Mouse (Mus musculus) limb, embryonic 12.5 days (tissue): ENCODE data around the gene Fgfr2. TPM values are rescaled to one million over a fixed set of nuclear protein-coding genes. Genes with fewer than 3 reads are reported as not detected.
"Not testable (repeated sequence)": the region's sequence is repeated elsewhere in the genome, so short reads cannot be mapped to it uniquely, and the experiment has no call there.

ENCODE experiments used
- ATAC-seq: fragments of 200-750 bp; cut with Nextera tagmentation; 2 replicates; pipeline ENCODE4 v1.8.0; 2017; ENCODE audit warnings: low read depth, moderate TSS enrichment; ENCODE audit not compliant: insufficient number of reproducible peaks, insufficient read depth, low FRiP score, low TSS enrichment
- H3K27ac ChIP-seq: fragments of 300-500 bp; sonication (generic); 2 replicates; pipeline ENCODE4 v1.5.1; 2016; ENCODE audit warnings: mild to moderate bottlenecking, moderate library complexity
- H3K27me3 ChIP-seq: fragments of 300-500 bp; sonication (generic); 2 replicates; pipeline ENCODE4 v1.6.1; 2016; ENCODE audit warnings: mild to moderate bottlenecking, moderate library complexity
- H3K36me3 ChIP-seq: fragments of 300-500 bp; sonication (generic); 2 replicates; pipeline ENCODE4 v1.6.1; 2016; ENCODE audit warnings: mild to moderate bottlenecking, moderate library complexity
- H3K4me1 ChIP-seq: fragments of 300-500 bp; sonication (generic); replicated peaks from 2 replicates; pipeline ENCODE4 v1.6.1; 2016
- H3K4me2 ChIP-seq: fragments of 300-500 bp; sonication (generic); 2 replicates; pipeline ENCODE4 v1.6.1; 2016; ENCODE audit warnings: mild to moderate bottlenecking, moderate library complexity
- H3K4me3 ChIP-seq: fragments of 300-500 bp; sonication (generic); replicated peaks from 2 replicates; pipeline ENCODE4 v1.5.1; 2016; ENCODE audit warnings: mild to moderate bottlenecking
- H3K9ac ChIP-seq: fragments of 300-500 bp; sonication (generic); replicated peaks from 2 replicates; pipeline ENCODE4 v1.6.1; 2016; ENCODE audit warnings: mild to moderate bottlenecking, moderate library complexity
- H3K9me3 ChIP-seq: fragments of 300-500 bp; sonication (generic); 2 replicates; pipeline ENCODE4 v1.6.1; 2016; ENCODE audit warnings: mild to moderate bottlenecking, moderate library complexity
- WGBS: fragments of 180-500 bp; shearing (Covaris S2); methylation state at CpG from one replicate; pipeline ENCODE4 v1.1.7; 2016; 5-methylcytosine and 5-hydroxymethylcytosine counted together
- polyA plus RNA-seq: library from polyadenylated mRNA; unstranded; fragments of >200 nt; fragmentation: Nextera tagmentation; extraction: Ambion mirVana; gene quantifications from 2 replicates; pipeline ENCODE4 v1.2.1, GENCODE M21; 2016

The Fgfr2 gene
- polyA plus RNA-seq, 1 experiment from 2014 or later = 112 TPM

DNA sequence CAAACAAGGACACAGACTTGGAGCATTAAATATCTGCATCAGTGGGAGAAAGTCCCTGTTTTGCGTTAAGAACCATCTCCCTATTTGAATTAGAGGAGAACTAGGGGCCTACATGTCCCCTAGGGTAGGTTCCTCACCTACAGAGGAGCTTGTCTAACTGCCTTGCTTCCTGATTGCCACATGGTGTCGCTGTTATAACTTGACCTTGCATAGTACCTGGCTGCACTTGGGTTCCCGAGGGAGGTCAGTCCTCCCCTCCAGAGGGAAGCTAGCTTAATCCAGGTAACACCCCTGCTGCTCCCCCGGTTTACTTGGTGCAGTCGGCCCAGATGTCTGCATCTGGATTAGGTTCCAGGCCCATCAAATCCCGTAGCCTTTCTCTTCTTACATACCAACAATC, 2518.0 kb downstream of the Fgfr2 start:
- no peak overlapping the region for H3K9ac ChIP-seq
- H3K4me3 ChIP-seq = no peak overlapping the region
- no peak for ATAC-seq
- no peak overlapping the region for H3K27ac ChIP-seq
- no peaks in the 10 kb centered on the region for H3K9me3 ChIP-seq
- 20% methylated on average over 6 of the region's 6 CpGs for WGBS
- H3K27me3 ChIP-seq = peaks cover 32% of the 10 kb centered on the region
- H3K4me2 ChIP-seq = no peak overlapping the region
- no peaks in the 10 kb centered on the region for H3K36me3 ChIP-seq
- peaks cover 21% of the 10 kb centered on the region; the same call in 1 of the 2 replicates for H3K4me1 ChIP-seq

DNA sequence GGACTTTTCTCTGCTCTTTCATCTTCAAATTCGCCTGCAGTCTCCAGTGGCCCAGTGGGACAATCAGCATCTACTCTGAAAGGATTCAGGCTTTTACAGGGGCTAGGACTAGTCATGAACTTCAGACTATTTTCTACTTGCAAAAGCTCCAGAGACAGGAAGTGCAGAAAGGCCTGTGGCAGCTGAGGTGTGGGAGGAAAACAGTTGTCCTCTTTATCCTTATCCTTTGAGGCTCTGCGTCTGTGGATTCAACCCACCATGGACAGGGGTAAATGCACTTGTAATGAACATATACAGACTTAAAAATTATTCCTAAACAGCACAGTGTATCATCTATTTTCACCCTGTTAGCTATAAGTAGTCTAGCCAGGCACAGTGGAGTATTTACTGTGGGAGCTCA, 2518.8 kb downstream of the Fgfr2 start:
- Histone ChIP-seq H3K27ac (no peak overlapping the region), H3K4me2 (no peak overlapping the region), H3K27me3 (peaks cover 28% of the 10 kb centered on the region), H3K36me3 (no peaks in the 10 kb centered on the region), H3K4me3 (no peak overlapping the region), H3K9me3 (no peaks in the 10 kb centered on the region), H3K4me1 (peaks cover 21% of the 10 kb centered on the region; the same call in 1 of the 2 replicates), H3K9ac (no peak overlapping the region)
- WGBS = 61% methylated on average over 2 of the region's 2 CpGs
- no peak for ATAC-seq

DNA sequence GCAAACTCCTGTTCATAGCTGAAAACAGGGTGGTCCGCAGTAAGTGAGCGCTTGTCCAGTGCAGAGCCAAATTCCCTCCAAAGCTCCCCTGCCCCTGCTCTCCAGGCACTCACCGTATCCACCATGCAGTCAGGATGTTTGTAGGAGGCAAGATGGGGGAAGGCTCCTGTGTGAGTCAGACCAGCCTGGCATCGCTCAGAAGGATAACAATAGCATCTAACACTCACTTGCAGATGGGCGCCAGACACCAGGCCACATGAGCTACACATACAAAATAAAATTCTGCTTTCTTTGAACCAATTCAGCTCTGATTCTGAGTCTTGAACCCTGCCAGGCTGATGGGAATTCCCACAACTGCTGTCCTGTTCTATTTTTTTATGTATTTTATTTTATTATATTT, 2519.6 kb downstream of the Fgfr2 start:
- Histone ChIP-seq H3K9ac (no peak overlapping the region), H3K9me3 (no peaks in the 10 kb centered on the region), H3K4me1 (peaks cover 21% of the 10 kb centered on the region; the same call in 1 of the 2 replicates), H3K27me3 (peaks cover 26% of the 10 kb centered on the region; the same call in 1 of the 2 replicates), H3K27ac (no peak overlapping the region), H3K4me2 (no peak overlapping the region), H3K4me3 (no peak overlapping the region), H3K36me3 (no peaks in the 10 kb centered on the region)
- WGBS = 90% methylated on average over 5 of the region's 5 CpGs
- no peak for ATAC-seq

DNA sequence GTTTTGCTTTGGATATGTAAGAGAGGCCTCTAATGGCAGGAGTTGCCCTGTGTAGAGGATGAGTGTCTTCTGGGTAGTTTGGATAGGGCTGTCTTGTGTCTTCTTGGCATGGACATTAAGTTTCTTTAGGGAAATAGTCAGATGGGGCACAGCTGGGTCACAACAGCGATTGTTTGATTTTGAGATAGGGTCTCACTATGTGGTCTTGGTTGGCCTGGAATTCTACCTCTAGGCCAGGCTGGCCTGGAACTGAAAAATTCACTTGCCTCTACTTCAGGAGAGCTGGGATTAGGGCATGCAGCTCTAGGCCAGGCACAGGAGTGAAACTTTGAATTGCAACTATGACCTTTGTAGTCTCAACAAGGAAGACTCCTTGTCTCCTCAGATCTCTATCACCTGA, 2520.3 kb downstream of the Fgfr2 start:
- ATAC-seq = no peak
- H3K4me2 ChIP-seq = no peak overlapping the region
- no peaks in the 10 kb centered on the region for H3K36me3 ChIP-seq
- H3K27ac ChIP-seq = no peak overlapping the region
- WGBS = 81% methylated on average over 1 of the region's 1 CpGs
- no peak overlapping the region for H3K9ac ChIP-seq
- peaks cover 26% of the 10 kb centered on the region for H3K27me3 ChIP-seq
- no peak overlapping the region for H3K4me3 ChIP-seq
- peaks cover 20% of the 10 kb centered on the region; the same call in 1 of the 2 replicates for H3K4me1 ChIP-seq
- no peaks in the 10 kb centered on the region for H3K9me3 ChIP-seq

DNA sequence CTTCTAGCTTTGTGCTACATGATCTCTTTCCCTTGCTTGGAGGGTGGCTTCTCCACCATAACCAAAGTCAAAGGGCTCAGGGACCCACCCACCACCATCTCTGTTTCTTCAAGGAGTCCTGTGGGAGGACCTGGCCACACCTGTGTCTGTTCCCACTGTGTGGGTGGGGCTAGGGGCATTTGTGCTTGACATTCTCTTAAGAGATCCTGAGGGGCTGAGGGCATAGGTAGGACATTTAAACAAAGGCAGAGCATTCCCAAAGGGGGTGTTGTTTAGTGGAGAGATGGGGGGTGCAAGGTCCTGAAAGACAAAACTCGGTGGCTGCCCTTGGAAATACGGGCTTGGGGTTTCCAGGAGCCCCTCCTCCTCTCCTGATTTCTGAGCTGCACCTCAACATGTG, 2522.6 kb downstream of the Fgfr2 start:
- WGBS = 75% methylated on average over 2 of the region's 2 CpGs
- 0 out of 2 replicates have a peak, but pooled peaks cover 4% of the 10 kb centered on the region for H3K4me1 ChIP-seq
- no peak overlapping the region for H3K4me3 ChIP-seq
- no peaks in the 10 kb centered on the region for H3K9me3 ChIP-seq
- H3K27ac ChIP-seq = no peak overlapping the region
- H3K27me3 ChIP-seq = peaks cover 29% of the 10 kb centered on the region
- no peak for ATAC-seq
- no peak overlapping the region for H3K9ac ChIP-seq
- H3K36me3 ChIP-seq = no peaks in the 10 kb centered on the region
- no peak overlapping the region for H3K4me2 ChIP-seq

DNA sequence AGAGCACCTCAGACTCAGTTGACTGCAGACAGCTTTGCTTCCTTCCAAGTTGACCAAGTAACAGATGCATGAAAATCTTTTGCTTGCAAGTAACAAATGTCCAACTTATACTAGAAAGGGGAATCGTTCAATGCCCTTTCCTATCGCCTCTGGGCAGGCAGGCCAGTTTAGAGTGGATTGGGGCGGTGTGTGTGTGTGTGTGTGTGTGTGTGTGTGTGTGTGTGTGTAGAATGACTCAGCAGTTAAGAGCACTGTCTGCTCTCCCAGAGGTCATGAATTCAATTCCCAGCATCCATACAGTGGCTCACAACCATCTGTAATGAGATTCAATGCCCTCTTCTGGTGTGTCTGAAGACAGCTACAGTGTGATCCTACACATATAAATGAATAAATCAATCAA, 2523.1 kb downstream of the Fgfr2 start:
- no peak for ATAC-seq
- 0 out of 2 replicates have a peak, but pooled peaks cover 2% of the 10 kb centered on the region for H3K4me1 ChIP-seq
- H3K4me2 ChIP-seq = no peak overlapping the region
- H3K27me3 ChIP-seq = peaks cover 24% of the 10 kb centered on the region
- H3K9me3 ChIP-seq = no peaks in the 10 kb centered on the region
- no peak overlapping the region for H3K4me3 ChIP-seq
- WGBS = 86% methylated on average over 3 of the region's 3 CpGs
- no peak overlapping the region for H3K9ac ChIP-seq
- H3K36me3 ChIP-seq = no peaks in the 10 kb centered on the region
- H3K27ac ChIP-seq = no peak overlapping the region

DNA sequence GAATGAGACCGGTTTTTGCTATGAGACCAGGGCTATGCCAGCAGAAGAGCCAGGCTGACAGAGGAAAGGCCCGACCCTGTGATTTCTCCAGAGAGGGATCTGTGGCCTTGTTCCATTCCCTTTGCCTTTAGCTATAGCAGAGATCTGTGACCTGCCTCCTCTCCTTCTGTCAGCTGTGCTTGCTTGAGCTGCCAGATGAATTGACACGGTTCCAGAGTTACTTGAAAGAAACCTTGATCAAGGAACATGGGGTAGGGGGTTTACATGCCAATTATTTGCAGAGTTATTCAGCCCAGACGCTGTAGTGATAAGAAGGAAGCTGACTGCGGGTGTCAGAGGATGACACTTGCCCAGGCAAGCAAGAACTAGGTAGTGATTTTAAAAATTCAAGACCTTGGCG, 2525.6 kb downstream of the Fgfr2 start:
- 73% methylated on average over 6 of the region's 6 CpGs for WGBS
- H3K9me3 ChIP-seq = no peaks in the 10 kb centered on the region

DNA sequence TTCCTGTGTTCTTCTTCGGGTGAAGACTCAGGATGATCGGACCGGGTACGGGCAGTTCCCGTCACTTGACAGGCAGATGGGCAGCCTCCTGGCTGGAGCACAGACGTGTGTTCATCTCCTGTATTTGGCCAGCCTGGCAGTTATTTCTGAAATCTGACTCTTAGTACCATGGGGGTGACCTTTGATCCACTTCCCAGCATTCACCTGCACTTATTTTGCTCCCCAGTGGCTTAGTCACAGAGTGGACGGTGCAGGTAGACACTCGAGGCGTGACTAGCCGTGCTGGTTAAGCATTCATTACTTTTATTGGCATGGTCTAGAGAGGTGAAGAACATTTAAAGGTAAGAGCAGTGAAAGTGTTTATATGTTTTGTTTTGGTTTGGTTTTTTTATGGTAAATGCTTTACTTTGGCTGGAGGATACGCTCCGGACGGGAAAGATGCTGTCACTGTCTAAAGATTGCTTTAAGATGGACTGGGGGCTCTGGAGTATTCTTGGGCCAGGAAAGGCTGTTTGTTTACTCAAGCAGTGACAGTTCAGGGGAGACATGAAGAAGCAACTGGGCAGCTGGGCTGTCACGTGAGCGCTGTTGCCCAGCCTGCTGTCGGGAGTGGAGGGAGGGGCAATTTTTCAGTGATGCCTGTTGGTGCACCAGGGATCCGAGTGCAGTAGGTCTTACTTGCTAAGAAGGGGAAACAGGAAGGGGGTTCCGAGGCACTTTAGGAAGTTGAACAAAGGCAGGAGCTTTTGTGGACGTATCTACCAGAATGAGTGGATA, 2526.9 kb downstream of the Fgfr2 start:
- not testable (repeated sequence) for H3K4me2 ChIP-seq, H3K4me1 ChIP-seq, H3K36me3 ChIP-seq, H3K27ac ChIP-seq, ATAC-seq, H3K9ac ChIP-seq, H3K4me3 ChIP-seq, H3K9me3 ChIP-seq
- peaks cover 16% of the 10 kb centered on the region for H3K27me3 ChIP-seq
- WGBS = 49% methylated on average over 9 of the region's 19 CpGs

More for the DNA sequence above, 2525.6 kb downstream of the Fgfr2 start:
- Histone ChIP-seq H3K27me3 (peaks cover 16% of the 10 kb centered on the region), H3K4me1 (no peaks in the 10 kb centered on the region), H3K9ac (no peak overlapping the region), H3K36me3 (no peaks in the 10 kb centered on the region), H3K27ac (no peak overlapping the region), H3K4me3 (no peak overlapping the region), H3K4me2 (no peak overlapping the region)
- ATAC-seq = no peak

DNA sequence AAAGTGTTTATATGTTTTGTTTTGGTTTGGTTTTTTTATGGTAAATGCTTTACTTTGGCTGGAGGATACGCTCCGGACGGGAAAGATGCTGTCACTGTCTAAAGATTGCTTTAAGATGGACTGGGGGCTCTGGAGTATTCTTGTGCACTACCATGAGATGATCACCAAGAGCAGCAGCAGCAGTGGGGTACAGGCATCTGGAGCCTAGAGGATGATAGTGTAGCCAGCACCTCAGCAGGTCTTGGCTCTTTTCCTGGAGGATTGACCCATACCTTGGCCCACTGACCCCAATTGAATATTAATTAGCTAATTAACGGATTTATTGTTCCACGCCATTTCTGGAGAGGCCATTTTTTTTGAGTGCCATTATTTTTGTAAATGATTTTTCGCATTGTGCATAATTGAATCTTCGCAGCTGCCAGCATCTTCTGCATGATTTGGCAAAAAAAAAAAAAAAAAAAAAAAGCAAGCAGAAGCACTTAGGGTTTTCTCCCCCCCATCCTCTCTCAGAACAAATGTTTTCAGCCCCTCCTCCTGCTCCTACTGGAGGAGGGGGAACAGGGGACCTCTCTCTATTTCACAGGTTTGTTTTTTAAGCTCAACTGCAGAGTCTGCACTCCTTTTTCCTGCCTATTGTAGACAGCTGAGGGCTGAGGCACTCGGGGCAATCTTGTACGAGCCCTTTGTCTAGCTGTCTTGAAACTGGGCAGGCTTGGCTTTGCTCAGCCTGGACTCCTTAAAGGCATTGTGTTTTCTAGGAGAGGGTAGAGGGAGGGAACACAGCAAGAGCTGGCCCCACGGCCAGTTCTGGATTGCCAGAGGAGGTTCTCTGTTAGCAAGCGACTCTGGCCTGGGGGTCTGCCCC, 2529.5 kb downstream of the Fgfr2 start:
- 63% methylated on average over 8 of the region's 11 CpGs for WGBS
- peaks cover 12% of the 10 kb centered on the region for H3K27me3 ChIP-seq
- H3K36me3 ChIP-seq, H3K4me2 ChIP-seq, H3K9ac ChIP-seq, H3K27ac ChIP-seq, H3K4me1 ChIP-seq, H3K9me3 ChIP-seq, H3K4me3 ChIP-seq: not testable (repeated sequence)
- ATAC-seq = 0 out of 2 replicates have a peak, but pooled peaks have one; percentile 20

DNA sequence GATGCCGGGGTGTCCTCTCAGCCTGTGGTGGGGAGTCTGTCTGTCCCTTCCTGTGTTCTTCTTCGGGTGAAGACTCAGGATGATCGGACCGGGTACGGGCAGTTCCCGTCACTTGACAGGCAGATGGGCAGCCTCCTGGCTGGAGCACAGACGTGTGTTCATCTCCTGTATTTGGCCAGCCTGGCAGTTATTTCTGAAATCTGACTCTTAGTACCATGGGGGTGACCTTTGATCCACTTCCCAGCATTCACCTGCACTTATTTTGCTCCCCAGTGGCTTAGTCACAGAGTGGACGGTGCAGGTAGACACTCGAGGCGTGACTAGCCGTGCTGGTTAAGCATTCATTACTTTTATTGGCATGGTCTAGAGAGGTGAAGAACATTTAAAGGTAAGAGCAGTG, 2530.2 kb downstream of the Fgfr2 start:
- H3K9ac ChIP-seq, H3K36me3 ChIP-seq, H3K4me2 ChIP-seq, H3K27ac ChIP-seq, H3K27me3 ChIP-seq, H3K4me3 ChIP-seq, H3K4me1 ChIP-seq, H3K9me3 ChIP-seq: not testable (repeated sequence)
- no CpG with 5 or more reads among the region's 11 CpGs for WGBS
- peak; percentile 22; the same call in 1 of the 2 replicates for ATAC-seq

DNA sequence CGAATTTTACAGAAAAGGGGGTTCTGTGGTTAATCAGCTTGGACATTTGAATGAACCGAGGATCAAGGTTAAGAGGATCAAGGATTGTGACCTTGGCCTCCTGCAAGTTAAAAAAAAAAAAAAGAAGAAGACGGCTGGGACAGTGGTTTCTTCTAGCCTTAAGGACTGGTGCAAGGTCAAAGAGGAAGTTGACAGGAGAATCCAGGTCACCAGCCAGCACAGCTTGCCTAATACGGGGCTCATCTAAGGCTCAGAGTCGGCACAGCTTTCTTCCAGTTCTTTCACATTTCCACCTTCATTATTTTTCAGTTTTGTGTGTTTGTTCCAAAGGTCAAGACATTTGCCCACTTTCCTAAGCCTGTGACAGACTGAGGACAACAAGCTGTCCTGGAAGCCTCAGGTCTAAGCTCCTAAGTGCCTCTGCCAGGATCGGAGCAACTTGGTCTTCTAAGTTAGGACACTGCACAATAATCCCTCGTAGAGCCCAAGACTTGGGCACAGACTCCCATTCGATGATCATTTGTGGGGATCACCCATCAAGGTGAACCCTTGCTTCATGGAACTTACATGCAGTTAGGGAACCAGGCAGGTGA, 2532.2 kb downstream of the Fgfr2 start:
- H3K9ac ChIP-seq = no peak overlapping the region
- WGBS = 77% methylated on average over 8 of the region's 8 CpGs
- H3K4me3 ChIP-seq = no peak overlapping the region
- H3K4me2 ChIP-seq = no peak overlapping the region
- H3K36me3 ChIP-seq = no peaks in the 10 kb centered on the region
- no peaks in the 10 kb centered on the region for H3K9me3 ChIP-seq
- H3K27me3 ChIP-seq = no peaks in the 10 kb centered on the region
- no peaks in the 10 kb centered on the region; the same call in 1 of the 2 replicates for H3K4me1 ChIP-seq
- no peak overlapping the region for H3K27ac ChIP-seq
- no peak for ATAC-seq
